Mouse (Mus musculus): ENCODE data around the gene Sgcb. TPM values are rescaled to one million over a fixed set of nuclear protein-coding genes. Genes with fewer than 3 reads are reported as not detected.

Sgcb gene
- 100 to 1,000 TPM; 101 to 113 TPM for total RNA-seq (2021)
- 43.2 and 84.3 TPM in 2 replicates for polyA plus RNA-seq (2012; rRNA removed)
- long read RNA-seq, transcript Sgcb-201 (6 exons, 3,786 nt), result major isoform, 127 of 157 reads
- long read RNA-seq, partial matches to known transcripts, result 13 of 157 reads
- long read RNA-seq, other reads (novel, unspliced or antisense), result 17 of 157 reads

DNA sequence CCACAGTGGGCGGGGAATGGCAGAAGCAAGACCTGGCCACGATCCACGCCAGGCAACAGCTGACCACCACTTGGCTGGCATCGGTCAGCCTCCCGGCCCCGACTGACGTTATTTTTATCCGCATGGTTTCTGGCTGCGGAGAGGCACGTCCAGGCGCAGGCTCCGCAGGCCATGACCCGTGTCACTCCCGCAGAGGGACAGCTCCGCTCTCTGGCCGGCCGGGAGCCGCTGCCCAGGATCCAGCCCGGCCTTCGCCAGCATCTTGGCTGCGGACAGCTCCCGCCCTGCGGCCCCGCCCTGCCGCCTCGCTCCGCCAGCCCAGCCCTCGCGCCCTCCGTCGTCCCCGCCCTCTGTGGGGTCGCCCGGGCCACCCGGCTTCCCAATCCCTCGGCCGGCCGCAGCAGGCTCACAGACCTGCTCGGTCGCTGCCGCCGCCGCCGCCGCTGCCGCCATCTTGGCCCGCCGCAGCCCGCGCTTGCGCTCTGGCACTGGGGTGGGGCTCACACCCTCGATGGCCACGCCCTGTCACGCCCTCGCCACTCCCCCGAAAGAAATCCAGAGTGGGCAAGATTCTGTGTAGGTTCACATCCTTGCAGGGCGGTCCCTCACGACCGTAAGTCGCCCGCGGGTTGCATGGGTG lies at the start of gene Sgcb:
TSS of gene Sgcb (minus strand) at position 530 of the 640 bp plus-strand sequence.
- WGBS, result under 1% methylated on average over 62 of the region's 62 CpGs
- intact Hi-C loops (cut with DNase I), result no loop called here

DNA sequence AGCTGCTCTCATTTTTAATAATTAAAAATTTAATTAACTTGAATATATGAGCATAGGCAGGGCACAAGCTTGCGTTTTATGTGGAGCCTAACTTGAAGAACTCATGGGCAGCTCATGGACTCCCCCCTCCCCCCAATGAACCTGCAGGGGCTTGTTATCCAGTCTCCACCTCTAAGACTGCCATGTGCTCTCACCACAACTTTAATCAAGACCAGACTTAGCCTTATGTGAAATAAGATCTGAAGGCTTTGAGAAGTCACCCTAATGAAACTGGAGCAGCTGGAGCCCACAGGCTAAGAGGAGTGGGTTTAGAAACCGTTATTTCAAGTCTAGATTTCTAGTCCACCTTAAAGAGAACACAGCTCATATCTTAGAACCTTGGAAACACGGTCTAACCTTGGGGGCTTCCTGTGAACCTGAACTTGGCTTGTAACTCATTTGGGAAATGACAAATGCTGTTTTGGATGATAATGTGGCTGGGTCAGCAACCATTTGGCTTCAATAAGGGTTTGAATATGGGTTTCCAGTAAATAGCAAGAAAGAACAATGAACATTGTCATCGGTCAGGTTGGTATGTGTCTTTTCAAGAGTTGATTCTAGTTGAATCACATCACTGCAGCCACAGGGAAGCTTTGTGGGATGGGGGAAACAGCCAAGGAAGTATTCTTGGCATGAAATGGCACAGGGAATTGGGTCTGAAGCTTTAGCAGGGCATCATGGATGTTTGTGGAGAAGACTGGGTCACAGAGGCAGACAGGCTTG lies 46.8 kb upstream of the Sgcb start:
- Histone ChIP-seq H3K4me3 (no peak overlapping the region), H3K4me1 (ENCODE audit: control insufficient read depth, insufficient read depth, low read length) (peaks cover 1% of the 10 kb centered on the region; the same call in 1 of the 2 replicates), H3K27ac (no peak overlapping the region), H3K27me3 (ENCODE audit: control insufficient read depth, insufficient read depth, low read length) (no peaks in the 10 kb centered on the region), H3K9ac (ENCODE audit: low read depth, low read length) (no peak overlapping the region), H3K36me3 (ENCODE audit: control insufficient read depth, insufficient read depth, low read length) (no peaks in the 10 kb centered on the region), H3K79me2 (replicated peaks; ENCODE audit: control insufficient read depth, insufficient read depth, low read length) (no peaks in the 10 kb centered on the region)
- intact Hi-C loops (cut with DNase I), result loop anchor here (10.0 kb wide), 1 partner anchor 130 kb away; no protein-coding TSS in a partner anchor
- TF ChIP-seq POLR2A (IDR thresholded peaks at IDR 0.05; ENCODE audit: insufficient read depth, low read depth, low read length) (no peak), CTCF (IDR thresholded peaks at IDR 0.05) (no peak), EP300 (IDR thresholded peaks at IDR 0.05; ENCODE audit: insufficient read depth, low read depth, low read length) (no peak)
- WGBS, result 66% methylated on average over 4 of the region's 4 CpGs
- no peak for DNase-seq

More for the DNA sequence above, at the start of gene Sgcb:
- Histone ChIP-seq H3K4me1 (ENCODE audit: control insufficient read depth, insufficient read depth, low read length) (no peaks in the 10 kb centered on the region), H3K27ac (peak within 1 kb of the TSS; percentile 95), H3K9ac (ENCODE audit: low read depth, low read length) (peak within 1 kb of the TSS; percentile 92), H3K36me3 (ENCODE audit: control insufficient read depth, insufficient read depth, low read length) (peaks cover 3% of the 10 kb centered on the region; the same call in 1 of the 2 replicates), H3K79me2 (replicated peaks; ENCODE audit: control insufficient read depth, insufficient read depth, low read length) (0 out of 2 replicates have a peak, but pooled peaks cover 1% of the 10 kb centered on the region), H3K4me3 (peak within 1 kb of the TSS; percentile 76), H3K27me3 (ENCODE audit: control insufficient read depth, insufficient read depth, low read length) (peaks cover 6% of the 10 kb centered on the region)
- TF ChIP-seq POLR2A (IDR thresholded peaks at IDR 0.05; ENCODE audit: insufficient read depth, low read depth, low read length), result peak; percentile 59
- TF ChIP-seq EP300 (IDR thresholded peaks at IDR 0.05; ENCODE audit: insufficient read depth, low read depth, low read length), result 0 out of 2 replicates have a peak, but pooled peaks have one; percentile 32
- 0 out of 2 replicates have a peak, but pooled peaks have one; percentile 4 for TF ChIP-seq CTCF (IDR thresholded peaks at IDR 0.05)
- DNase-seq, result peak; percentile 91 to 94

DNA sequence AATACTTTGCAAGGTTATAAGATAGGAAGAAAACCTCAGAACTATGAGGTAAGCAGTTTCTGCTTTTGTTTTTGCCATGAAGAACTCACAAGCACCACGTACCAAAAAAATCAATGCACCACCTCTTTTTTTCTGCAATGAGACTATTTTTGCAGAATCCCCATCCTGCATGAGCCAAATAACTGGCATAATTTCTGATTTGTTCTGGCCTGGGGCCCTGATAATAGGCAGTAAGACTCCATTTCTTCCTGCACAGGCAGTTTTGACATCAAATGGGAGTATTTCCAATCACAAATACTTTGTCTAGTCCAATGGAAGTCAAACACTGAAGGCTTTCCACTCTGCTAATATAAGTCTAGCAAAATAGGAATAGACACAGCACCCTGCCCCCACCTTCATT lies 46.2 kb upstream of the Sgcb start:
- Histone ChIP-seq H3K27ac (no peak overlapping the region), H3K36me3 (ENCODE audit: control insufficient read depth, insufficient read depth, low read length) (peaks cover 2% of the 10 kb centered on the region), H3K4me1 (ENCODE audit: control insufficient read depth, insufficient read depth, low read length) (peaks cover 1% of the 10 kb centered on the region; the same call in 1 of the 2 replicates), H3K79me2 (replicated peaks; ENCODE audit: control insufficient read depth, insufficient read depth, low read length) (no peaks in the 10 kb centered on the region), H3K9ac (ENCODE audit: low read depth, low read length) (no peak overlapping the region), H3K4me3 (no peak overlapping the region), H3K27me3 (ENCODE audit: control insufficient read depth, insufficient read depth, low read length) (no peaks in the 10 kb centered on the region)
- no peak for DNase-seq
- intact Hi-C loops (cut with DNase I), result loop anchor here (10.0 kb wide), 1 partner anchor 131 kb away; no protein-coding TSS in a partner anchor
- TF ChIP-seq EP300 (IDR thresholded peaks at IDR 0.05; ENCODE audit: insufficient read depth, low read depth, low read length) (no peak), CTCF (IDR thresholded peaks at IDR 0.05) (no peak), POLR2A (IDR thresholded peaks at IDR 0.05; ENCODE audit: insufficient read depth, low read depth, low read length) (no peak)
- WGBS, result 72% methylated on average over 1 of the region's 1 CpGs

DNA sequence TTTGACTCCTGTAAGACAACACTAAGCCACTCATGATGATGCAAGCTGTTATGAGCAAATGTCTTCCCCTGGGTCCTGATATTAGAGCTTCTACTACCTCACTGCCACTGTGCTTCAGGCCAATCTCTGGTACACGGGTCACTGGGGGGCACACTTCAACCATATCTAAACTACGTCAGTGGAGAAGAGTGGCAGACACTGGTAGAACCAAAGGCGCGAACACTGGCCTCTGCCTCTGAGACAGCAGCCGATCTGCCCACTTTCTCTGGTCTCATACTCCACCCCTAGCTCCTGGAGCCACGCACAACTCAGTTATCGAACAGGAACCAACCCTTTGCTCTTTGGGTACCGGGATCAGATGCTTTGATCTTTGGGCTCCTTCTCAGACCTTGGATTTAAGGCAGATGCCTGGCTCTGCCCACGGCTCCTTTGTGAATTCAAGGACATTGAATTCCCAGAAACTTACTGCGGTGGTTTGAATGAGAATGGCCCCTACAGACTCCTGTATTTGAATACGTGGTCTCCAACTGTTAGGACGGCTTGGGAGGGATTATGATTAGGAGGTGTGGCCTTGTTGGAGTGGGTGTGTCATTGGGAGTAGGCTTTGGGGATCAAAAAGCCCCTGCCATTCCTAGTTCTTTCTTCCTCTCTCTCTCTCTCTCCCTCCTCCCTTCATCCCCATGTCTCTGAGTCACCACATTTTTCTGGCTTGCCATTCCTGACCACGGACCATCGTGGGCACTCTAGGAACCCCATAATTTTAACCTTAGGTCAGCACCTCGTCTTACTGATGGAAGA lies 44.3 kb upstream of the Sgcb start:
- DNase-seq, result no peak
- H3K27ac ChIP-seq, result no peak overlapping the region
- H3K27me3 ChIP-seq (ENCODE audit: control insufficient read depth, insufficient read depth, low read length), result no peaks in the 10 kb centered on the region
- intact Hi-C loops (cut with DNase I), result loop anchor here (10.0 kb wide), 1 partner anchor 133 kb away; no protein-coding TSS in a partner anchor
- peaks cover 4% of the 10 kb centered on the region for H3K36me3 ChIP-seq (ENCODE audit: control insufficient read depth, insufficient read depth, low read length)
- TF ChIP-seq POLR2A (IDR thresholded peaks at IDR 0.05; ENCODE audit: insufficient read depth, low read depth, low read length), result no peak
- TF ChIP-seq CTCF (IDR thresholded peaks at IDR 0.05), result no peak
- TF ChIP-seq EP300 (IDR thresholded peaks at IDR 0.05; ENCODE audit: insufficient read depth, low read depth, low read length), result no peak
- 58% methylated on average over 15 of the region's 15 CpGs for WGBS
- H3K9ac ChIP-seq (ENCODE audit: low read depth, low read length), result no peak overlapping the region
- H3K4me3 ChIP-seq, result no peak overlapping the region
- H3K4me1 ChIP-seq (ENCODE audit: control insufficient read depth, insufficient read depth, low read length), result peaks cover 3% of the 10 kb centered on the region
- no peaks in the 10 kb centered on the region for H3K79me2 ChIP-seq (replicated peaks; ENCODE audit: control insufficient read depth, insufficient read depth, low read length)

DNA sequence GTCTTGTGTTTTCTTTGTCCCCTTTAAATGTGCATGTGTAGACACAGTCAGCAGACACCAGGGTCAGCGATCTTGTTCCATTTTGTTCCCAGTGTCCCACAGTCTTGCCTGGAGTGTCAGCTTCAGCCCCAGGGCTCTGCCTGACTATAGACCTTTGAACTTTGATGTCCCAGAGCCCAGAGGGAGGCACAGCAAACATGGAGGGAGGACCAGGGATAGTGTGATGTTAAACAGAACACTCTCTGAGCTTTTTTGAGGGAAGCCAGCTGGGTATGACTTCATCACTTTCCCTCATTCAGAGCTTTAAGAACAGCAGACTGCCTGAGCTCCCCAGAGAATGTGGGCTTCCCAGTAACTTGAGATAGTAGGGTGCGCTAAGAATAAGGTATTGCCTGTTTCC lies 42.6 kb upstream of the Sgcb start:
- no peak overlapping the region for H3K9ac ChIP-seq (ENCODE audit: low read depth, low read length)
- intact Hi-C loops (cut with DNase I), result loop anchor here (10.0 kb wide), 1 partner anchor 135 kb away; no protein-coding TSS in a partner anchor
- WGBS, result 56% methylated on average over 2 of the region's 2 CpGs
- H3K79me2 ChIP-seq (replicated peaks; ENCODE audit: control insufficient read depth, insufficient read depth, low read length), result no peaks in the 10 kb centered on the region
- peaks cover 4% of the 10 kb centered on the region for H3K36me3 ChIP-seq (ENCODE audit: control insufficient read depth, insufficient read depth, low read length)
- peak in 1 of 2 experiments; percentile 19 for DNase-seq
- peaks cover 5% of the 10 kb centered on the region for H3K4me1 ChIP-seq (ENCODE audit: control insufficient read depth, insufficient read depth, low read length)
- no peak overlapping the region for H3K4me3 ChIP-seq
- no peak overlapping the region for H3K27ac ChIP-seq
- H3K27me3 ChIP-seq (ENCODE audit: control insufficient read depth, insufficient read depth, low read length), result no peaks in the 10 kb centered on the region
- TF ChIP-seq CTCF (IDR thresholded peaks at IDR 0.05) (no peak), EP300 (IDR thresholded peaks at IDR 0.05; ENCODE audit: insufficient read depth, low read depth, low read length) (no peak), POLR2A (IDR thresholded peaks at IDR 0.05; ENCODE audit: insufficient read depth, low read depth, low read length) (no peak)

Data from heart, adult 2 months (tissue).